Mouse (Mus musculus) splenic B cell, adult 2 months (primary cell): ENCODE results near the gene Mup21.
"Not testable (repeated sequence)": the region's sequence is repeated elsewhere in the genome, so short reads cannot be mapped to it uniquely, and the experiment has no call there.

ENCODE experiments used
- DNase-seq: peaks from one replicate; pipeline ENCODE4 v3.0.0-alpha.2; 2011; ENCODE audit warnings: low read depth, low spot score
- H3K27me3 ChIP-seq: 2 replicates; pipeline ENCODE4 v1.6.1; 2012; ENCODE audit warnings: mild to moderate bottlenecking, low read length, moderate library complexity, mixed read lengths; ENCODE audit not compliant: control insufficient read depth, poor library complexity, insufficient read depth, severe bottlenecking
- H3K36me3 ChIP-seq: 2 replicates; pipeline ENCODE4 v1.6.1; 2012; ENCODE audit warnings: mild to moderate bottlenecking, low read length, moderate library complexity, mixed read lengths; ENCODE audit not compliant: control insufficient read depth, poor library complexity, insufficient read depth, severe bottlenecking

Mup21 gene

GRCm38 (mm10) chr4:62150811-62151210 is at the start of gene Mup21:
TSS of gene Mup21 (minus strand) at chr4:62150863.
- no peaks in the 10 kb centered on the region for H3K36me3 ChIP-seq
- no peaks in the 10 kb centered on the region for H3K27me3 ChIP-seq
- no peak for DNase-seq

GRCm38 (mm10) chr4:62199923-62200529 is 49.4 kb upstream of the Mup21 start:
- Histone ChIP-seq H3K27me3 (no peaks in the 10 kb centered on the region), H3K36me3 (no peaks in the 10 kb centered on the region)
- DNase-seq, result no peak

DNA sequence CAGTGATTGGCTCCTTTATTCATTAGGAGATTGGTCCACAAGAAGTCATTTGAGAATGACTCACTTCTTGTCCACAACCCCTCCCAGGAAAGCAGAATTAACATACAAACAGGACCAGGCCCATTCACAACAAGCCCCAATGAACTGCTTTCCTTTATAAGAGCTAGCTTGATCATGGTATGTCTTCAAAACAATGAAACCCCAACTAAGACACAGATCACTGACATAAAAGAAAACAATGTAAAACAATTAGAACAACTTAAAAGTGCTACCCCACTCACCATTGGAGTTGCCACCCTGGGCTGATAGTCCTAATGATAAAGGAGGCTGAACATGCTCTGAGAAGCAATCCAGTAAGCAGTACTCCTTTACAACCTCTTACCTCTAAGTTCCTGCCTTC is 38.1 kb upstream of the Mup21 start:
- no peak for DNase-seq
- no peaks in the 10 kb centered on the region for H3K36me3 ChIP-seq
- no peaks in the 10 kb centered on the region for H3K27me3 ChIP-seq

DNA sequence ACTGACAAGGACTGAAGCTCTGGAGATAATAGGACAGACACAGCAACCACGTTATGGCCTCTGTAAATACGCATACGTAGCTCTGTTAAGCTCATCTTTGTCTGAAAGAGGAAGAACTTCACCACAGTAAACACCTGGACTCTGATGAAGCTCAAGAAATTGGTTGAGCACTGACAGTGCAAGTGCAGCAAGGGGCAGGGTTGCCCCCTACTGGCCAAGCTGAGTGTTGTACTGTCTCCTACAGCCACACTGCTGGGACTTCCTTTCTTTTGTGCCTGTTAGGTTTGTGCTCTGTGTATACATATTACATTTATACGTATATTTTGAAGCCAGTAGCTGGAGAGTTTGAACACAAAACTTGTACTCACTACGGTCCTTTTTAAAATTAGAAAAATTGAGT is 26.6 kb upstream of the Mup21 start:
- no peaks in the 10 kb centered on the region for H3K36me3 ChIP-seq

GRCm38 (mm10) chr4:62174471-62174870 is 23.8 kb upstream of the Mup21 start:
- no peaks in the 10 kb centered on the region for H3K36me3 ChIP-seq
- DNase-seq, result no peak
- no peaks in the 10 kb centered on the region for H3K27me3 ChIP-seq

More for the DNA sequence above, 26.6 kb upstream of the Mup21 start:
- peak; percentile 23 for DNase-seq
- no peaks in the 10 kb centered on the region for H3K27me3 ChIP-seq

GRCm38 (mm10) chr4:62167636-62168035 is 17.0 kb upstream of the Mup21 start:
- H3K36me3 ChIP-seq, DNase-seq: not testable (repeated sequence)

DNA sequence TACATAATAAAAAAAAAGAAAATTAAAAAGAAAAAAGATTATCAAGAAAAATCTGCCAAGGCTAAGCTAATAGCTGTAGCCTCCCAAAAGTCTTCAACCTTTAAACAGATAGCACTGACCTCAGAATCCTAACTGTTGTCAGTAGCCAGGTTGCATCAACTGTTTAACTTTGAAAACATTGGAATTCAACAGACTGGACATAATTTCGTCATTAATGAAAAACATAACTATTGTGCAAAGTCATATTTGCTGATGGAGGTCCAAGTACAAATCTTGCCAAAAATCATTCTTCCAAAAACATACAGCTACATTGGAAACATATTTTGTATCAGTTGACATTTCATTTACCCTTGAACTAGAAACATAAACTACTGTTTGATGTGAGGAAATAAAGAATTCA is 7.7 kb upstream of the Mup21 start:
- DNase-seq, result no peak
- Histone ChIP-seq H3K36me3 (no peaks in the 10 kb centered on the region), H3K27me3 (no peaks in the 10 kb centered on the region)

More at GRCm38 (mm10) chr4:62167636-62168035, 17.0 kb upstream of the Mup21 start:
- not testable (repeated sequence) for H3K27me3 ChIP-seq

- peak; percentile 15 for DNase-seq
- Histone ChIP-seq H3K27me3 (no peaks in the 10 kb centered on the region), H3K36me3 (no peaks in the 10 kb centered on the region)
Observed at GRCm38 (mm10) chr4:62133706-62134105, 17.0 kb downstream of the Mup21 start.

GRCm38 (mm10) chr4:62103366-62103765 is 47.3 kb downstream of the Mup21 start:
- not testable (repeated sequence) for H3K36me3 ChIP-seq, H3K27me3 ChIP-seq
- DNase-seq, result peak; percentile 8
